Mouse (Mus musculus): ENCODE measurements around the gene Cpne7.
A peak's percentile ranks its signal among the peaks of the same experiment; 100 is the strongest.
"Not testable (repeated sequence)": the region's sequence is repeated elsewhere in the genome, so short reads cannot be mapped to it uniquely, and the experiment has no call there.

Gene Cpne7

GRCm38 (mm10) chr8:123117127-123117731 is at the start of gene Cpne7:
Cpne7 (plus strand) TSS chr8:123117374.
- DNase-seq (ENCODE audit: low spot score in 2 of 2) = no peak

- DNase-seq (ENCODE audit: low spot score in 2 of 2) = peak in 1 of 2 experiments; percentile 46
Measured at GRCm38 (mm10) chr8:123071176-123071575, 46.0 kb upstream of the Cpne7 start.

GRCm38 (mm10) chr8:123077213-123077612 is 40.0 kb upstream of the Cpne7 start:
- DNase-seq (ENCODE audit: low spot score in 2 of 2) = no peak

GRCm38 (mm10) chr8:123082993-123083392 is 34.2 kb upstream of the Cpne7 start:
- DNase-seq (ENCODE audit: low spot score in 2 of 2) = no peak

GRCm38 (mm10) chr8:123083610-123084009 is 33.6 kb upstream of the Cpne7 start:
- no peak for DNase-seq (ENCODE audit: low spot score in 2 of 2)

- no peak for DNase-seq (ENCODE audit: low spot score in 2 of 2)
Measured at GRCm38 (mm10) chr8:123087289-123087688, 29.9 kb upstream of the Cpne7 start.

- DNase-seq (ENCODE audit: low spot score in 2 of 2) = no peak
Measured at GRCm38 (mm10) chr8:123097216-123097615, 20.0 kb upstream of the Cpne7 start.

- no peak for DNase-seq (ENCODE audit: low spot score in 2 of 2)
Measured at GRCm38 (mm10) chr8:123097786-123098584, 19.2 kb upstream of the Cpne7 start.

GRCm38 (mm10) chr8:123100288-123100687 is 16.9 kb upstream of the Cpne7 start:
- DNase-seq (ENCODE audit: low spot score in 2 of 2) = peak in 1 of 2 experiments; percentile 35

GRCm38 (mm10) chr8:123101244-123101643 is 15.9 kb upstream of the Cpne7 start:
- DNase-seq (ENCODE audit: low spot score in 2 of 2) = no peak

GRCm38 (mm10) chr8:123101735-123102685 is 15.2 kb upstream of the Cpne7 start, which contains the start of gene Rpl13:
Rpl13 (plus strand) TSS chr8:123102350.
- DNase-seq (ENCODE audit: low spot score in 2 of 2) = peak; percentile 95 to 98

GRCm38 (mm10) chr8:123102855-123103254 is 14.3 kb upstream of the Cpne7 start:
- not testable (repeated sequence) for DNase-seq (ENCODE audit: low spot score in 2 of 2)

- DNase-seq (ENCODE audit: low spot score in 2 of 2) = no peak
Measured at GRCm38 (mm10) chr8:123103285-123103684, 13.9 kb upstream of the Cpne7 start.

GRCm38 (mm10) chr8:123104046-123104767 is 13.0 kb upstream of the Cpne7 start:
- DNase-seq (ENCODE audit: low spot score in 2 of 2) = no peak

- DNase-seq (ENCODE audit: low spot score in 2 of 2) = no peak
Measured at GRCm38 (mm10) chr8:123105553-123106326, 11.4 kb upstream of the Cpne7 start.

- DNase-seq (ENCODE audit: low spot score in 2 of 2) = no peak
Measured at GRCm38 (mm10) chr8:123106531-123106930, 10.6 kb upstream of the Cpne7 start.

GRCm38 (mm10) chr8:123108010-123108409 is 9.2 kb upstream of the Cpne7 start:
- DNase-seq (ENCODE audit: low spot score in 2 of 2) = no peak

GRCm38 (mm10) chr8:123108953-123109352 is 8.2 kb upstream of the Cpne7 start:
- DNase-seq (ENCODE audit: low spot score in 2 of 2) = no peak

- DNase-seq (ENCODE audit: low spot score in 2 of 2) = peak in 1 of 2 experiments; percentile 34
Measured at GRCm38 (mm10) chr8:123110649-123111048, 6.5 kb upstream of the Cpne7 start.

- DNase-seq (ENCODE audit: low spot score in 2 of 2) = no peak
Measured at GRCm38 (mm10) chr8:123112892-123113291, 4.3 kb upstream of the Cpne7 start.

Measured in urinary bladder, postnatal 36 days (tissue).